Mouse (Mus musculus): ENCODE results near the gene Caprin1. TPM values are rescaled to one million over a fixed set of nuclear protein-coding genes. Genes with fewer than 3 reads are reported as not detected.

Caprin1 gene
- polyA plus RNA-seq, 1 experiment from 2014 or later, result 302 TPM

GRCm38 (mm10) chr2:103719292-103719646, 78.2 kb downstream of the Caprin1 start:
- Histone ChIP-seq H3K9me3 (ENCODE audit: control insufficient read depth, low read length) (no peaks in the 10 kb centered on the region), H3K27me3 (ENCODE audit: control insufficient read depth, insufficient read depth, low read depth, low read length) (no peaks in the 10 kb centered on the region), H3K4me2 (ENCODE audit: low read depth, low read length) (no peak overlapping the region), H3K4me3 (ENCODE audit: low read length) (no peak overlapping the region), H3K36me3 (ENCODE audit: control insufficient read depth, insufficient read depth, low read length) (peaks cover 27% of the 10 kb centered on the region), H3K4me1 (replicated peaks; ENCODE audit: control insufficient read depth, insufficient read depth, low read length) (peaks cover 4% of the 10 kb centered on the region), H3K27ac (ENCODE audit: low read length) (peak overlapping the region; percentile 56), H3K9ac (ENCODE audit: low read length) (no peak overlapping the region)
- ATAC-seq (ENCODE audit: low read depth), result peak; percentile 62; the same call in 1 of the 2 replicates
- WGBS, result 84% methylated on average over 7 of the region's 7 CpGs

- no peaks in the 10 kb centered on the region for H3K27me3 ChIP-seq (ENCODE audit: control insufficient read depth, insufficient read depth, low read depth, low read length)
- ATAC-seq (ENCODE audit: low read depth), result peak; percentile 88
- no peak overlapping the region for H3K4me3 ChIP-seq (ENCODE audit: low read length)
- H3K9ac ChIP-seq (ENCODE audit: low read length), result no peak overlapping the region
- H3K4me2 ChIP-seq (ENCODE audit: low read depth, low read length), result no peak overlapping the region
- H3K36me3 ChIP-seq (ENCODE audit: control insufficient read depth, insufficient read depth, low read length), result peaks cover 27% of the 10 kb centered on the region
- peaks cover 4% of the 10 kb centered on the region for H3K4me1 ChIP-seq (replicated peaks; ENCODE audit: control insufficient read depth, insufficient read depth, low read length)
- H3K9me3 ChIP-seq (ENCODE audit: control insufficient read depth, low read length), result no peaks in the 10 kb centered on the region
- H3K27ac ChIP-seq (ENCODE audit: low read length), result peak overlapping the region; percentile 66
- WGBS, result 45% methylated on average over 8 of the region's 8 CpGs
Measured at GRCm38 (mm10) chr2:103718594-103719291, 78.7 kb downstream of the Caprin1 start.

GRCm38 (mm10) chr2:103714412-103714811, 83.0 kb downstream of the Caprin1 start:
- peaks cover 14% of the 10 kb centered on the region for H3K4me1 ChIP-seq (replicated peaks; ENCODE audit: control insufficient read depth, insufficient read depth, low read length)
- no peak overlapping the region for H3K4me2 ChIP-seq (ENCODE audit: low read depth, low read length)
- H3K36me3 ChIP-seq (ENCODE audit: control insufficient read depth, insufficient read depth, low read length), result no peaks in the 10 kb centered on the region; the same call in 1 of the 2 replicates
- H3K9me3 ChIP-seq (ENCODE audit: control insufficient read depth, low read length), result no peaks in the 10 kb centered on the region
- no peak overlapping the region for H3K9ac ChIP-seq (ENCODE audit: low read length)
- no peak overlapping the region for H3K4me3 ChIP-seq (ENCODE audit: low read length)
- ATAC-seq (ENCODE audit: low read depth), result no peak
- no peaks in the 10 kb centered on the region for H3K27me3 ChIP-seq (ENCODE audit: control insufficient read depth, insufficient read depth, low read depth, low read length)
- 49% methylated on average over 4 of the region's 4 CpGs for WGBS
- H3K27ac ChIP-seq (ENCODE audit: low read length), result no peak overlapping the region

- H3K36me3 ChIP-seq (ENCODE audit: control insufficient read depth, insufficient read depth, low read length), result no peaks in the 10 kb centered on the region; the same call in 1 of the 2 replicates
- no peak overlapping the region for H3K4me3 ChIP-seq (ENCODE audit: low read length)
- H3K9me3 ChIP-seq (ENCODE audit: control insufficient read depth, low read length), result no peaks in the 10 kb centered on the region
- no peaks in the 10 kb centered on the region for H3K27me3 ChIP-seq (ENCODE audit: control insufficient read depth, insufficient read depth, low read depth, low read length)
- 76% methylated on average over 7 of the region's 7 CpGs for WGBS
- no peak overlapping the region for H3K9ac ChIP-seq (ENCODE audit: low read length)
- H3K4me1 ChIP-seq (replicated peaks; ENCODE audit: control insufficient read depth, insufficient read depth, low read length), result peaks cover 14% of the 10 kb centered on the region
- no peak overlapping the region for H3K4me2 ChIP-seq (ENCODE audit: low read depth, low read length)
- H3K27ac ChIP-seq (ENCODE audit: low read length), result no peak overlapping the region
- no peak for ATAC-seq (ENCODE audit: low read depth)
Measured at GRCm38 (mm10) chr2:103713831-103714230, 83.6 kb downstream of the Caprin1 start.

Small RNA genes within 50 kb of the gene (microRNA-seq; reads per million reads assigned to microRNA genes)
- not detected for gene Gm22757
- not detected for gene Gm22761

Other genes with a start within 250 kb of the Caprin1 start
- 6.6 and 7.7 TPM in 2 replicates for gene Abtb2, start 231.3 kb downstream of the Caprin1 start, polyA plus RNA-seq (2015; fragmentation: Nextera tagmentation; extraction: Ambion mirVana)
- gene Nat10, start 36.4 kb downstream of the Caprin1 start, polyA plus RNA-seq (2015; fragmentation: Nextera tagmentation; extraction: Ambion mirVana), result 20.4 and 23.8 TPM in 2 replicates
- gene Lmo2, start 160.3 kb upstream of the Caprin1 start, polyA plus RNA-seq (2015; fragmentation: Nextera tagmentation; extraction: Ambion mirVana), result 27.1 and 31.6 TPM in 2 replicates
- gene Fbxo3, start 230.1 kb upstream of the Caprin1 start, polyA plus RNA-seq (2015; fragmentation: Nextera tagmentation; extraction: Ambion mirVana), result 63.5 and 63.6 TPM in 2 replicates
- gene 4931422A03Rik, start 230.7 kb upstream of the Caprin1 start, polyA plus RNA-seq (2015; fragmentation: Nextera tagmentation; extraction: Ambion mirVana), result 1.9 and 2.9 TPM in 2 replicates

All from lung, embryonic 16.5 days (tissue).